Mouse (Mus musculus) midbrain, embryonic 15.5 days (tissue): ENCODE data around the gene Ebi3. TPM values are rescaled to one million over a fixed set of nuclear protein-coding genes. Genes with fewer than 3 reads are reported as not detected.
A peak's percentile ranks its signal among the peaks of the same experiment; 100 is the strongest.

Experiments used
- ATAC-seq: fragments of 200-750 bp; cut with Nextera tagmentation; replicated peaks from 2 replicates; pipeline ENCODE4 v1.8.0; 2017; ENCODE audit warnings: moderate TSS enrichment
- H3K27ac ChIP-seq: fragments of 300-500 bp; sonication (generic); 2 replicates; pipeline ENCODE4 v1.5.1; 2015; ENCODE audit warnings: mild to moderate bottlenecking, inconsistent platforms
- H3K27me3 ChIP-seq: fragments of 300-500 bp; sonication (generic); replicated peaks from 2 replicates; pipeline ENCODE4 v1.6.1; 2015; ENCODE audit warnings: inconsistent platforms
- H3K36me3 ChIP-seq: fragments of 300-500 bp; sonication (generic); replicated peaks from 2 replicates; pipeline ENCODE4 v1.6.1; 2015; ENCODE audit warnings: inconsistent platforms
- H3K4me1 ChIP-seq: fragments of 300-500 bp; sonication (generic); 2 replicates; pipeline ENCODE4 v1.6.1; 2015; ENCODE audit warnings: inconsistent platforms
- H3K4me2 ChIP-seq: fragments of 300-500 bp; sonication (generic); 2 replicates; pipeline ENCODE4 v1.6.1; 2015; ENCODE audit warnings: inconsistent platforms, mild to moderate bottlenecking, moderate library complexity
- H3K4me3 ChIP-seq: fragments of 300-500 bp; sonication (generic); 2 replicates; pipeline ENCODE4 v1.5.1; 2015; ENCODE audit warnings: mild to moderate bottlenecking, inconsistent platforms
- H3K9ac ChIP-seq: fragments of 300-500 bp; sonication (generic); 2 replicates; pipeline ENCODE4 v1.6.1; 2015; ENCODE audit warnings: mild to moderate bottlenecking, inconsistent platforms
- H3K9me3 ChIP-seq: fragments of 300-500 bp; sonication (generic); 2 replicates; pipeline ENCODE4 v1.6.1; 2016; ENCODE audit warnings: inconsistent platforms
- WGBS: fragments of 180-500 bp; shearing (Covaris S2); methylation state at CpG from one replicate; pipeline ENCODE4 v1.1.7; 2015; ENCODE audit warnings: mixed read lengths; 5-methylcytosine and 5-hydroxymethylcytosine counted together
- polyA plus RNA-seq: library from polyadenylated mRNA; unstranded; fragments of >200 nt; fragmentation: Nextera tagmentation; extraction: Ambion mirVana; gene quantifications from 2 replicates; pipeline ENCODE4 v1.2.1, GENCODE M21; 2015

The Ebi3 gene
- polyA plus RNA-seq, 1 experiment from 2014 or later = 8.3 TPM

DNA sequence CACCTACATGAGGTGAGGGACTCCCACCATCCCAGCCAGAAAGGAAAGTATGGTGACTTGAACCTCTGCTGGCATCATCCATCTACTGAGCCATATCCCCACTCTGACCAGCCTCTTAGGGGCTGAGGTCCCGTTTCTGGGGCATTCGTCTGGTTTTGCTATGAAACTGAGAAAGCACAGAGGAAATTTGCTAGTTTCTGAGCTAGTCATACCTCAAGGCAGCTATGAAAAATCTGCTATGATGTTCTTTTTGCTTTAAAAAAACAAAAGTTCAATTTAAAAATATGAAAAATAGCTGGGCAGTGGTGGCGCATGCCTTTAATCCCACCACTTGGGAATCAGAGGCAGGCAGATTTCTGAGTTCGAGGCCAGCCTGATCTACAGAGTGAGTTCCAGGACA lies 3.8 kb upstream of the Ebi3 start:
- no peak for ATAC-seq
- Histone ChIP-seq H3K9me3 (no peaks in the 10 kb centered on the region), H3K36me3 (no peaks in the 10 kb centered on the region), H3K4me2 (no peak overlapping the region), H3K9ac (no peak overlapping the region), H3K4me3 (no peak overlapping the region), H3K4me1 (peaks cover 10% of the 10 kb centered on the region; the same call in 1 of the 2 replicates), H3K27me3 (no peaks in the 10 kb centered on the region), H3K27ac (no peak overlapping the region)
- 87% methylated on average over 4 of the region's 4 CpGs for WGBS

DNA sequence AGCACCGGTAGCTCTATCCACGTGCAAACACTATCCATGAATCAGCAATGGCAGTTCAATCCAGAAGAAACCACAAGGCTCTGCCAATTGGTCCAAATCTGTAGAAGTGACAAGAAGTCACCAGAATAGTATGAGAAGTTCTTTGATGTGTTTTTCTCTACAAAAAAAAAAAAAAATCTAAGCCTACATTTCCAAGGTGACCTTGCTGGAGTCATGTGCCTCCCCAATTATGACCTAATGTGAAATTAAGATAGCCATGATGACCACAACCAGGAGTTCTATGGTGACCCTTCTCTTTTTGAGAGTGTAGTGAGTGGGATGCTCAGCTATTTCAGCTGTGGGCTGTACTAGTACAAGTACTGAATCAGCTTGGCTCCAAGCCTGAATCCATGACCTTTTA lies 3.0 kb upstream of the Ebi3 start, which contains the start of gene Zfp119b:
Gene Zfp119b, minus strand, starts transcription at position 101 of the 400 bp plus-strand sequence.
- no peak within 1 kb of the TSS for H3K4me2 ChIP-seq
- H3K27me3 ChIP-seq = peaks cover 4% of the 10 kb centered on the region; the same call in 1 of the 2 replicates
- H3K27ac ChIP-seq = no peak within 1 kb of the TSS
- H3K36me3 ChIP-seq = no peaks in the 10 kb centered on the region
- H3K4me1 ChIP-seq = peaks cover 6% of the 10 kb centered on the region; the same call in 1 of the 2 replicates
- 93% methylated on average over 2 of the region's 2 CpGs for WGBS
- H3K4me3 ChIP-seq = no peak within 1 kb of the TSS
- no peaks in the 10 kb centered on the region for H3K9me3 ChIP-seq
- no peak within 1 kb of the TSS for H3K9ac ChIP-seq
- no peak for ATAC-seq

DNA sequence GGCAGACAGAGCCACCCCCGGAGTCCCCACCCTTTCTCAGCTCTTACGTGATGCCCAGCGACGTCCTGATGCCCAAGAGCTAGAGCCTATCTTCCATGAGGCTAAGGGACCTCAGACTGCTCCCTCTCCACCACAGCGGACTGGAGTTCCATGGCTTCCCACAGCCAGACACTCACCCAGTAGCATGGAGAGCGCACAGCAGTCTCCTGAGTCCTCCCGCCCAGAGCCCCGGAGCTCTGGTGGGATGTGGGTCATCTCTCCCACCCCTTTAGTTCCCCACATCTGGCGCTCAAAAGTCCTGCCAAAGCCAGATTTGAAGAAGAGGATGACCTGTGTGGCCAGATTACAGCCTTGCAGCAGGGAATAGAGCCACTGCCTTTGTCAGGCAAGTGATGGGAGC lies 1.8 kb upstream of the Ebi3 start:
- H3K9me3 ChIP-seq = no peaks in the 10 kb centered on the region
- H3K36me3 ChIP-seq = no peaks in the 10 kb centered on the region
- peaks cover 4% of the 10 kb centered on the region; the same call in 1 of the 2 replicates for H3K27me3 ChIP-seq
- no peak overlapping the region for H3K4me3 ChIP-seq
- 80% methylated on average over 9 of the region's 9 CpGs for WGBS
- H3K4me2 ChIP-seq = no peak overlapping the region
- ATAC-seq = no peak
- peaks cover 7% of the 10 kb centered on the region for H3K4me1 ChIP-seq
- no peak overlapping the region for H3K27ac ChIP-seq
- H3K9ac ChIP-seq = no peak overlapping the region

DNA sequence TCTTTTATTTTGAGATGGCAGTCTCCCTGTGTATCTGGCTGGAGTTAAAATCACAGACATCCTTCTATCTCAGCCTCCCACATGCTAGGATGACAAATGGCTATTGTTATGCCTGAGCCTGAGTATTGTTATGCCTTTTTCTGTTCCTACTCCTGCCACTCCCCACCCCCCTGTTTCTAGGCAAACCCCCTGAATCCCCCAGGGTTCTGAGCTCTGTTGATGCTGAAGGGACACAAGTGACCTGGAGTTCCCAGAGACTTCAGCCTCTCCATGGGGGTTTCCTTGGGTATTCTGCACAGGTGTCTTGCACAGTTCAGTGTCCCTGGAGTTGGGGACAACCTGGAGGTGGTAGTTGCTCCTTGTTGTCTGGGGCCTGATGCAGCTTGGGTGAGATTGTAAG lies 399 bp upstream of the Ebi3 start:
- Histone ChIP-seq H3K4me2 (no peak overlapping the region), H3K4me3 (no peak overlapping the region), H3K9ac (no peak overlapping the region), H3K27me3 (peaks cover 4% of the 10 kb centered on the region; the same call in 1 of the 2 replicates), H3K9me3 (no peaks in the 10 kb centered on the region), H3K4me1 (peaks cover 12% of the 10 kb centered on the region), H3K36me3 (no peaks in the 10 kb centered on the region), H3K27ac (no peak overlapping the region)
- ATAC-seq = no peak

DNA sequence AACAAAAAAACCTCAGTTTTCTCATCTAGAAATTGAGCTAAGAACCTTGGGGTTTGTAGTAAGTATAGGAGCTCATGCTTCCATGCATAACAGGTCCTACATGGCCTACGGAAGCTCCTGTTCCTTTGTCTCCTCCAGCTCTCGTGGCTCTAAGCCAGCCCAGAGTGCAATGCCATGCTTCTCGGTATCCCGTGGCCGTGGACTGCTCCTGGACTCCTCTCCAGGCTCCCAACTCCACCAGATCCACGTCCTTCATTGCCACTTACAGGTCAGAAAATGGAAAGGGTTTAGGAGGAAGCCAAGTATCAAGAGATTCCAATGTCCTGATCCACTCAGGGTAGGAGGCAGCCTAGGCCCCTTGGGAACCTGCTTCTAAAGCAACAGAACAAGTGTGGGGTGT lies 1.3 kb downstream of the Ebi3 start:
- Histone ChIP-seq H3K4me2 (no peak overlapping the region), H3K9ac (no peak overlapping the region), H3K36me3 (no peaks in the 10 kb centered on the region), H3K27ac (no peak overlapping the region), H3K4me1 (peaks cover 27% of the 10 kb centered on the region), H3K4me3 (no peak overlapping the region), H3K27me3 (peaks cover 4% of the 10 kb centered on the region; the same call in 1 of the 2 replicates), H3K9me3 (no peaks in the 10 kb centered on the region)
- no peak for ATAC-seq
- 79% methylated on average over 6 of the region's 6 CpGs for WGBS

DNA sequence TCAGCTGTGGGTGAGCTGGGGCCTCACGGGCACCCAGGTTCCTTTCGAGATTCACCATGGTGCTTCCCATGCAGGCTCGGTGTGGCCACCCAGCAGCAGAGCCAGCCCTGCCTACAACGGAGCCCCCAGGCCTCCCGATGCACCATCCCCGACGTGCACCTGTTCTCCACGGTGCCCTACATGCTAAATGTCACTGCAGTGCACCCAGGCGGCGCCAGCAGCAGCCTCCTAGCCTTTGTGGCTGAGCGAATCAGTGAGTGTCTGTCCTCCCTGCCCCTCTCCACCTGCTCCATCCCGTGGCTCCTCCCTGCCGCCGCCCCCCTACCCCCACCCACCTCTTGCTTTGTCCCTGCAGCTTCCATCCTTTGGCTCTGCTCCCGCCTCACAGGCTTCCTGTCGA lies 1.8 kb downstream of the Ebi3 start:
- WGBS = 40% methylated on average over 16 of the region's 16 CpGs
- Histone ChIP-seq H3K4me1 (peaks cover 28% of the 10 kb centered on the region), H3K36me3 (no peaks in the 10 kb centered on the region), H3K9ac (no peak overlapping the region), H3K4me3 (no peak overlapping the region), H3K4me2 (no peak overlapping the region), H3K27me3 (peaks cover 4% of the 10 kb centered on the region; the same call in 1 of the 2 replicates), H3K9me3 (no peaks in the 10 kb centered on the region), H3K27ac (no peak overlapping the region)
- no peak for ATAC-seq

DNA sequence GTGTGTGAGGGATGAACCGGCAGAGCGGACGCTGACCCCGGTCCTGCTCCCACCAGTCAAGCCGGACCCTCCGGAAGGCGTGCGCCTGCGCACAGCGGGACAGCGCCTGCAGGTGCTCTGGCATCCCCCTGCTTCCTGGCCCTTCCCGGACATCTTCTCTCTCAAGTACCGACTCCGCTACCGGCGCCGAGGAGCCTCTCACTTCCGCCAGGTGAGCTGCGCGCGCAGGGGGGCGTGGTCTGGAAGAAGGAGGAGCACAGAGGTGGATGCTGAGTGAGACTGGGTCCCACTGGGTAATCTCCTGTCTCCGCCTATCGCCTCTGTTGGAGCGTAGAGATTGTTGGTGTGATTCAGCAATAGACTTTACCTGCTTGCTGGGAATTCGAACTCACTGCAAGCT lies 3.7 kb downstream of the Ebi3 start:
- 2% methylated on average over 26 of the region's 26 CpGs for WGBS
- Histone ChIP-seq H3K27ac (peak overlapping the region; percentile 74), H3K4me2 (peak overlapping the region; percentile 74), H3K27me3 (peaks cover 4% of the 10 kb centered on the region; the same call in 1 of the 2 replicates), H3K9ac (peak overlapping the region; percentile 47), H3K9me3 (no peaks in the 10 kb centered on the region), H3K4me3 (peak overlapping the region; percentile 61), H3K36me3 (no peaks in the 10 kb centered on the region), H3K4me1 (peaks cover 37% of the 10 kb centered on the region)
- peak; percentile 55 for ATAC-seq

DNA sequence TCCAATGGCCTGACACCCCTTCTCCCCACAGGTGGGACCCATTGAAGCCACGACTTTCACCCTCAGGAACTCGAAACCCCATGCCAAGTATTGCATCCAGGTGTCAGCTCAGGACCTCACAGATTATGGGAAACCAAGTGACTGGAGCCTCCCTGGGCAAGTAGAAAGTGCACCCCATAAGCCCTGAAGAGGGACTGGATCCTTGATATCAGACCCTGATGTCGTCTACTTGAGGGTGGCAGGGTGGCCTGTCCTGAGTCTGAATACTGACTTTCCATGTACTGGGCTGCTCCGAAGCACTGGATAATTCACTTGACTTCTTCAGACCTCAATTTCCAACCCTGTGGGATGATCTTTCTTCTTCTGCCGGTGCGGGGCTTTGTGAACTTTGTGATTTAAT lies 4.2 kb downstream of the Ebi3 start:
- H3K9me3 ChIP-seq = no peaks in the 10 kb centered on the region
- H3K9ac ChIP-seq = peak overlapping the region; percentile 47
- peak overlapping the region; percentile 61 for H3K4me3 ChIP-seq
- H3K27me3 ChIP-seq = peaks cover 4% of the 10 kb centered on the region; the same call in 1 of the 2 replicates
- H3K4me2 ChIP-seq = peak overlapping the region; percentile 74
- no peaks in the 10 kb centered on the region for H3K36me3 ChIP-seq
- WGBS = 33% methylated on average over 6 of the region's 6 CpGs
- peaks cover 37% of the 10 kb centered on the region for H3K4me1 ChIP-seq
- H3K27ac ChIP-seq = peak overlapping the region; percentile 74
- peak; percentile 5; the same call in 1 of the 2 replicates for ATAC-seq

DNA sequence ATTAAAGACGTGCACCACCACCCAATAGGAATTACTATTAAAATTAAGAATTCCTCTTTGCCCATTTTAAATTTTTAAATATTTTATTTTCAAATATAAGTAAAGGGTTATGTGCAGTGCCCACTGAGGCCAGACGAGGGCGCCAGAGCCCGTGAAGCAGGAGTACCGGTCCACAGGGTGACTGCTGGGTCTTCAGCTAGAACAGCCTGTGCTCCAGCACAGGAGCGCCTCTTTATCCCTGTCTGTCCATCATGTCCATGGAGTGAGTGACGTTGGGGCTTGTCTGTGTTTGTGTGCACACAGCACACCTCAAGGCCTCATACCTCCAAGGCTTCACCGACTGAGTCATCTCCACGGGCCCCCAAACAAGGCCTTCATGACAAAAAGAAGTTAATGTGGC lies 4.7 kb downstream of the Ebi3 start:
- H3K4me1 ChIP-seq = peaks cover 37% of the 10 kb centered on the region
- 12% methylated on average over 9 of the region's 9 CpGs for WGBS
- peaks cover 4% of the 10 kb centered on the region; the same call in 1 of the 2 replicates for H3K27me3 ChIP-seq
- H3K36me3 ChIP-seq = no peaks in the 10 kb centered on the region; the same call in 1 of the 2 replicates
- 0 out of 2 replicates have a peak, but pooled peaks have one; percentile 25 for ATAC-seq
- H3K27ac ChIP-seq = peak overlapping the region; percentile 50; the same call in 1 of the 2 replicates
- peak overlapping the region; percentile 61; the same call in 1 of the 2 replicates for H3K4me3 ChIP-seq
- no peaks in the 10 kb centered on the region for H3K9me3 ChIP-seq
- no peak overlapping the region for H3K9ac ChIP-seq
- H3K4me2 ChIP-seq = peak overlapping the region; percentile 74

DNA sequence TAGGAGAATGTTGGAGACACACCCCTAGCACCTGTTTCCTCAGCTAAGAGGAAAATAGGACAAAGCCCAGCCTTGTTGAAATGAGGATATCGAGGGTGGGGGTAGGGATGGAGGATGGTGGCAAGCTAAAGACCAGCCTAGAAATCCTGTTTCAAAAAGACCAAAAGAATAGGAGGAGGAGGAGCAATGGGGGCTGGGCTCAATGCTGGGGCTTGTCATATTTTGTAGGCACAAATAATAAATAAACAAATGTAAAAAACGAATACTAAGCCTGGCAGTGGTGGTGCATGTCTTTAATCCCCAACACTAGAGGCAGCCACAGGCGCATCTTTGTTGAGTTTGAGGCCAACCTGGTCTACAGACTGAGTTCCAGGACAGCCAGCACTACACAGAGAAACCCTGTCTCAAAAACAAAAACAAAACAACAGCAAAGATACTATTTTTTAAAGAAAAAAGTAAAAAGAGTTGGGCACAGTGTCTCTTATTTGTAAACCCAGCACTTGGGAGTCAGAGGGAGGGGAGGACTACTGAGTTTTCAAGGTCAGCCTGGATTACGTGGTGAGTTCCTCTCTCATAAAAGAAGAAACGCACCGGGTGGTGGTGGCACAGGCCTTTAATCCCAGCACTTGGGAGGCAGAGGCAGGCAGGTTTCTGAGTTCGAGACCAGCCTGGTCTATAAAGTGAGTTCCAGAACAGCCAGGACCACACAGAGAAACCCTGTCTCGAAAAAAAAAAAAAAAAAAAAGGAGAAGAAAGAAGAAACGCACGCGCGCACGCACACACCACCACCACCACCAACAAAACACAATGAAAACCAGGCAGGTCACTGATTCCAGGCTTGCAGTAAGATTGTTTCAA lies 5.5 kb downstream of the Ebi3 start:
- Histone ChIP-seq H3K4me3 (peak overlapping the region; percentile 55), H3K9ac (peak overlapping the region; percentile 42; the same call in 1 of the 2 replicates), H3K4me2 (peak overlapping the region; percentile 74), H3K4me1 (peaks cover 37% of the 10 kb centered on the region), H3K27ac (peak overlapping the region; percentile 94), H3K27me3 (peaks cover 4% of the 10 kb centered on the region; the same call in 1 of the 2 replicates), H3K9me3 (no peaks in the 10 kb centered on the region), H3K36me3 (no peaks in the 10 kb centered on the region; the same call in 1 of the 2 replicates)
- 77% methylated on average over 13 of the region's 13 CpGs for WGBS
- no peak for ATAC-seq

DNA sequence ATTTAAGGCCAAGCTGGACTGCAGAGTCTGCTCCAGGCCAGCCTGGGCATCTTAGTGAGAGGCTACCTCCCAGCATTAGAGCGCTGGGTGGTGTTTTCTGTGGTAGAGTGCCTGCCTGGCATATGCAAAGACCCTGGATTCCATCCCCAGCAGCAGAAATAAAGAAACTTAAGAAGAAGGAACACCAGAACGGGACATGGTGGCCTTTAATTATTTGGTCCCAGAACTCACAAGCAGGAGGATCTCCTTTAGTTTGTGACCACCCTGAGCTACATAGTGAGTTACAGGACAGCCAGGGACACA lies 6.1 kb downstream of the Ebi3 start:
- H3K9me3 ChIP-seq = no peaks in the 10 kb centered on the region
- peak overlapping the region; percentile 42 for H3K9ac ChIP-seq
- H3K4me2 ChIP-seq = peak overlapping the region; percentile 69
- peaks cover 37% of the 10 kb centered on the region for H3K4me1 ChIP-seq
- H3K36me3 ChIP-seq = no peaks in the 10 kb centered on the region; the same call in 1 of the 2 replicates
- 30% methylated on average over 2 of the region's 2 CpGs for WGBS
- no peak for ATAC-seq
- H3K4me3 ChIP-seq = peak overlapping the region; percentile 55
- H3K27me3 ChIP-seq = peaks cover 4% of the 10 kb centered on the region; the same call in 1 of the 2 replicates
- peak overlapping the region; percentile 94 for H3K27ac ChIP-seq

DNA sequence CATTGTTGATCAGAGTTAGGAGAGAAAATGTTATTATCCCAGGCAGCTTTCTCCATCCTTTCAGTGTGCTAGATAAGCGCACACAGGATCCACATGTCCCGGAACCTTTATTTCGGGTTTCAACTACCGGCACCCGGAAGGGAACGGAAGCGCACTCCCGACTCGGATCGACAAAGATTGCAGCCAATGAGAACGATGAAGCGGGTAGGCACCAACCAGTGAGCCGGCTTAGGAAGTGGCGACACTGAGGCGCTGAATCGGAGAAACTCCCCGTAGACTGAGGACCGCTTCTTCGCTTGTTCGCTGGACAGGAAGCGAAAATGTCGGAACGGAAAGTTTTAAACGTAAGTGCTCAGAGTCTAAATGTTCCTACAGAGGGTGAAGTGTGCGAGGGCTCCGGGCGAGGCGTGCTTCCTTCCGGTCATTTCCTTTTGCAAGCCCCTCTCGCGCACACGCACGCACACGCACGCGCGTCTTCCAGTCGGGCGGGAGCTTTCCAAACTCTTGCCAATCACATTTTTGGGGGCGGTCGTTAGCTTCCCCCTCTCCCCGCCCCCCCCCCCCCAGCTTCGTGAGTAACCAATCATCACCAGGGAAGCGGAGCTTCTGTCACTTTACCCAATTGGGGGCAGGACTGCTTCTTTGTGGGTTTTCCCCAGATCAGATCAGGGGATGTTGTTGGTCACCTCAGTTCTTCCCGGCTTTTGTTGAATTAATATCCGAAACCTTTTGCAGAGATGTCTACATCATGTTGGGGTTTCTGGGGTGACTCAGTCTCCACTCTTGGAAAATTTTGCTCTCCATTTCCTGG lies 6.7 kb downstream of the Ebi3 start, which contains the start of gene Yju2:
Gene Yju2, plus strand, starts transcription at position 182 of the 811 bp plus-strand sequence.
- no peaks in the 10 kb centered on the region for H3K9me3 ChIP-seq
- H3K27me3 ChIP-seq = peaks cover 2% of the 10 kb centered on the region; the same call in 1 of the 2 replicates
- no peaks in the 10 kb centered on the region; the same call in 1 of the 2 replicates for H3K36me3 ChIP-seq
- peak; percentile 91 for ATAC-seq
- peak within 1 kb of the TSS; percentile 94 for H3K27ac ChIP-seq
- under 1% methylated on average over 46 of the region's 46 CpGs for WGBS
- peak within 1 kb of the TSS; percentile 69 for H3K4me2 ChIP-seq
- H3K4me1 ChIP-seq = peaks cover 37% of the 10 kb centered on the region
- H3K9ac ChIP-seq = peak within 1 kb of the TSS; percentile 43
- H3K4me3 ChIP-seq = peak within 1 kb of the TSS; percentile 55
